Mouse (Mus musculus): Measurements from ENCODE around the gene Pkdcc. TPM values are rescaled to one million over a fixed set of nuclear protein-coding genes. Genes with fewer than 3 reads are reported as not detected.

The Pkdcc gene
- not detected in 2 replicates for polyA plus RNA-seq (2012)

DNA sequence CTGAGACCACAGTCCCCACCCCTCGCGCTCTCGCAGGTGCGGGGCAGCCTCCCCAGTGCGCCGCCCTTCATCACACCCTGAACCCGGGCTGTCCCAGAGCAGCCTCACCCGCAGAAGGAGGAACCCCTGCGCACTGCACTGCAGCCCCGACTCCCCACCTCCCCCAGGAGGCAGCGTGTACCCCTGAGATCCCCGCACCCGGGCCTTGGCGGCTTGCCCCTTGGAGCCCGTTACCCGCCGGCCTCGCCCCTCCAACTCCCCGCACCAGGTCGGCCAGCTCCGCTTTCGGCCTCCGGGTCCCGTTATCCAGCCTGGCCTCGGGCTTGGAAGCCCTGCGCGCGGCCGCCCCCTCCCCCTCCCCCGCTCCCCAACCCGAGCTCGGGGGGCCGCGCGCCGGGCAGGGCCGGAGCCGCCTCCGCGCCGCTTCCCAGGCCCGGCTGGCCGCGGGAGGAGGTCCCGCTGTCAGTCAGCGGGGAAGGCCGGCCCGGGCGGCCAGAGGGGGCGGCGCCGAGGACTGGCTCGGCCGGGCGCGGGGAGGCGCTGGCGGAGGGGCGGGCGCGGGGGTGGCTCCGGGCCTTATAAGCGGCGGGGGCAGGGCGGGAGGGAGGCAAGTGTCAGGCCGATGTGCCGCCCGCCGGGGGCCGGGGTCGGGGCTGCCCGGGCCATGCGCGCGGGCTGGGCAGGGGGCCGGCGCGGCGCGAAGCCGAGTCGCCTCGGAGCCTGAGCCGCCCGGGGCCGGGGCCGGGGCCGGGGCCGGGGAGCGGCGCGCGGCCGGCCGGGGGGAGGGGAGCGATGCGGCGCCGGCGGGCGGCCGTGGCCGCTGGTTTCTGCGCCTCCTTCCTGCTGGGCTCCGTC lies at the start of gene Pkdcc:
Pkdcc (plus strand) TSS at position 619 of the 855 bp plus-strand sequence.
- no peak for TF ChIP-seq GATA1 (IDR thresholded peaks at IDR 0.05; ENCODE audit: low read length)

- TF ChIP-seq GATA1 (IDR thresholded peaks at IDR 0.05; ENCODE audit: low read length), result no peak
These were observed 48.9 kb upstream of the Pkdcc start for GRCm38 (mm10) chr17:83166195-83166594.

DNA sequence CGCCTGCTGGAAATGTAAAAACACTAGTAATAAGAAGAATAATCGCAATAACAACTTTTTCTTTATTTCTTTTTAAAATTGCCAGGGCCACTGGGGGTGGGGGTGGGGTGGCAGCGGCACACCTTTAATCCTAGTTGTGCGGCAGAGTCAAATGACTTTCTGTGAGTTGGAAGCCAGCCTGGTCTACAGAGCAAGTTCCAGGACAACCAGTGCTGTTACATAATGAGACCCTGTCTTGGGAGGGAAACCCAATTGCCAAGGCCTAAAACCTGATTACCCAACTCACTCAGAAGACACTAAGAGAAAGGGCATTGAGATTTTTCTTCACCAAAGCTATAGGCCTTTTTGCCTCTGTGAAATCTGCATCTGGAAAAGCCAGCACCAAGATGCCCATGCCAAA lies 38.9 kb upstream of the Pkdcc start:
- no peak for TF ChIP-seq GATA1 (IDR thresholded peaks at IDR 0.05; ENCODE audit: low read length)

GRCm38 (mm10) chr17:83178483-83179150 lies 36.5 kb upstream of the Pkdcc start:
- TF ChIP-seq GATA1 (IDR thresholded peaks at IDR 0.05; ENCODE audit: low read length), result no peak

GRCm38 (mm10) chr17:83179151-83179531 lies 36.0 kb upstream of the Pkdcc start:
- no peak for TF ChIP-seq GATA1 (IDR thresholded peaks at IDR 0.05; ENCODE audit: low read length)

- no peak for TF ChIP-seq GATA1 (IDR thresholded peaks at IDR 0.05; ENCODE audit: low read length)
These were observed 35.5 kb upstream of the Pkdcc start for GRCm38 (mm10) chr17:83179569-83179968.

DNA sequence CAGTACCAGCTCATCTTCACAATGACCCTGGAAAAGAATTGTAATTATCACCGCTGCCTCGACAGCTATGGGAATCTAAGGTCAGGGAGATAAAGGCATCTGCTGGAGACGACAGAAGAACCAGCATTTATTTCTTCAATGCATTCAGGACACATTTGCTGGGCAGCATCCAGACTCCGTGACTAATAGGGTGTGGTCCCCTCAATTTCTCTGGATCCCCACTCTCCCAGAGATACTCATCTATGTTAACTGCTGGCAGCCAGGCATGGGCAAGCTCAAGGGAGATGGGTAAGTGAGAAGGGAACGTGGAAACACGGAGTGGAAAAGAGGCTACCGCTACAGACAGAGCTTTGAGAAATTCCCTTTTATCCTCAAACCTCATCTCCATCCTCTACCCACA lies 34.0 kb upstream of the Pkdcc start:
- TF ChIP-seq GATA1 (IDR thresholded peaks at IDR 0.05; ENCODE audit: low read length), result no peak

GRCm38 (mm10) chr17:83181592-83181991 lies 33.5 kb upstream of the Pkdcc start:
- no peak for TF ChIP-seq GATA1 (IDR thresholded peaks at IDR 0.05; ENCODE audit: low read length)

DNA sequence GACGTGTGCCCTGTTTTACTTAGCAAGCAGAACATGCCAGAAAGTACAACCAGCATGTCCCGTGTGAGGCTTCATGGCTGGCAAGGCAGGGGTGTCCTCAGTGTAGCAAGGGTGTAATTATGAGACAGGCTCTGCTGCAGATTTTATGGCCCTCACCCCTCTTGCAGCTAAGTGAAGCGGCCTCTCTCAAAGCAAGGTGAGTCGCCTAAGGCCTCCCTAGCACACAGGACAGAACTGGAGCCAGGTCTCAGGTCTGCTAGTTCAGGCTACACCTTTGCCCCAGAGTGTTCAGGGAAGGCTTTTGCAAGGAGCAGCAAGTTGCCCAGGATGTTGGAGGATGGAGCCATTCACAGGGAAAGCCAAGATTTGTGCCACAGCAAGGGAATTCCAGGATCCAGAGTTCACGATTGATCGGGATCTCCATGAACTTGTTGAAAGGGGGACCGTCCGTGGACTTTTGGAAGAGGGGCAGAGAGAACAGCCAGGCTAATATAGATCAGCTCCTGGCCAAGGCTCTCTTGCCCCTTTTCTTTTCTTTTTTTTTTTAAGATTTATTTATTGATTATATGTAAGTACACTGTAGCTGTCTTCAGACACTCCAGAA lies 32.9 kb upstream of the Pkdcc start:
- no peak for TF ChIP-seq GATA1 (IDR thresholded peaks at IDR 0.05; ENCODE audit: low read length)

DNA sequence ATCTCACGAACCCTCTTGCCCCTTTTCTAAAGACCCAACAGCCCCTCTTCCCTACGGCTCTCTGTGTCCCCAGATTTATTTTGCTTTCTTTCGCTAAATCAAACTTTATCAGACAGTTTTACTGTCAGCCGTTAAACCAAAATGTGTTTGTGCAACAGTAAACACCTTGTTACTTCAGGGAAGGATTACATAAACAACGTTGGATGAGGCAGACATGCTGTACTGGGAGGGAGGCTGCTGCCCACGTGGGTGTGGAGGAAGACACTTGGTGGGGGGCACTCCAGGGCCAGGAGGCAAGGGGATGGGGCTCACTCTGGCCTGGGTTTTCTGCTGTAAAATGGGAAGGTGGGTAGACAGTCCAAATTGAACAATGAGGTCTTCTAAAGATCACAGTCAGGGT lies 32.3 kb upstream of the Pkdcc start:
- no peak for TF ChIP-seq GATA1 (IDR thresholded peaks at IDR 0.05; ENCODE audit: low read length)

DNA sequence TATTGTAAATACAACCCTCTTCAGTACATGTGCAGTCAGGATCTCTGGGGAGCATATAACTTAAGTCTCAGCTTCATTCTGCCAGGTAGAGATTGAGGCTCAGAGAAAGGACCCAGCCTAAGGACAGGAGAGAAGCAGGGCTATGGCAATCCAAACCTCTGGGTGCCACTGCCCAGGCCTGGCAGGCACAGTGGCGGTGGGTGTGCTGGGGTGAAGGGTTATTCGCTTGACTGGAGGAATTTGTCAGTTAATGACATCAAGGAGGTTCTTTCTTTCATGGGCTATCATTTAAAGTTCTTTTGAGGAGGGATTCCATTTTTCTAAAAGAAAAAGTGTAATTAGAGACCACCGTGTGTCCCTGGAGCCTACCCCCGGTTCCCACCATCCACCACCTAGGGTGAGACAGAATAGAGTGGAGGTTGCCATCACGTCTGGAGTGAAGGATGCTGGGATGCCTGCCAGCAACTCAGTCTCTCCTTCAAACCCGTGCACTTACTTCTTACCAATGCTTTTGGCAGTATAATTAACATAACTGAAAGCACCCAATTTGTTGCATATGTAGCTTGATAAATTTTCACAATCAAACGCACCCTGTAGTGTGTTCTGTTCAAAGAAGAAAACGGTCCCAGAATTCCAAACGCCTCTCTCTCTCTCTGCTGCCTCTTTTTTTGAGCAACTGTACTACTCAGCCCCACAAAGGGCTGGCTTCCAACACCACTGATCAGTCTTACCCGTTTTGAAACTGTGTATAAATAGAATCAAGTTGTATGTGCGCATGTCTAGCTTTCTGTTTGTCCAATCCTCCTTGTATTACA lies 27.1 kb upstream of the Pkdcc start:
- TF ChIP-seq GATA1 (IDR thresholded peaks at IDR 0.05; ENCODE audit: low read length), result no peak

DNA sequence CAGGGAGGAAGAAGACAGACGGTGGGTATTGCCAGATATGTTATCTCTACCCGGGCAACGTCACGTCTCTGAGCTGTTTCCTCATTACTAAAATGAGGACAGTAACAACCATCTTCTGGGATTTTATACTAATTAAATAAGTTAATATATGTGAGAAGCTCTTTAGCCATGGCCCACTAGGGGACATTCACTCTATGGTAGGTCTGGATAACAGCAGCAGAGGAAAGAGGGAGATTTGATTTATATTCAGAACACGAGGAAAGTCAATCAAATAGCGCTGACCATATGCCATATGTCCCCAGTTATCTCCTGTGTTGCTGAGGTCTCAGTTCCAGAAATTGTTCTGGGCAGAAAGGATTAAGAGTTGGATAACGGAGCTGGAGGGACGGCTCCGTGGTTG lies 24.3 kb upstream of the Pkdcc start:
- no peak for TF ChIP-seq GATA1 (IDR thresholded peaks at IDR 0.05; ENCODE audit: low read length)

- TF ChIP-seq GATA1 (IDR thresholded peaks at IDR 0.05; ENCODE audit: low read length), result no peak
These were observed 20.6 kb upstream of the Pkdcc start for GRCm38 (mm10) chr17:83194491-83194890.

DNA sequence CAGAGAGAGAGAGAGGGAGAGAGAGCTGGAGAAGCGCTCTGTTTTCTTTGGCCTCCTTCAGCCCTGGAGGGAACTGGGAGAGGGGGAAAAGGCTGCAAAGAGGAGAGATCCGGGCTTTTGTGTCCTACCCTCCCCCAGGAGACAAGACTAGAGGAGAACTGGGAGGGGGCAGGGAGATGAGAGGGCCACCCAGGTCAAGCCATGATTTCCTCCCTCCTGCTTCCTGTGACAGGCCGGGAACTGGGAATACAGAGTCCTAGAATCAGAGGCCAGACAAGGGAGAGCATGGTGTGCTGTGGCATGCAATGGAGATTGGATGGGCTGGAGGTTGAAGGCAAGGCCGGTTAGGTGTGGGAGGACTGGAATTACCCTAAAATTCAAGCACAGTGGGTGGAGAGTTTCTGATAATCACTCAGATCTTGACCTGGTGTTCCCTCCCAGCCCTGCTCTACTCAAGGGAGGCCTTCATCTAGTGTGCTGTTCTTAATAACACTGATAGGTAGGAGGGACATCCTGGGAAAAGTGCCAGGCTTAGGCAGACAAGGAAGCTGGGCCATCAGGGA lies 17.6 kb upstream of the Pkdcc start:
- TF ChIP-seq GATA1 (IDR thresholded peaks at IDR 0.05; ENCODE audit: low read length), result no peak

- no peak for TF ChIP-seq GATA1 (IDR thresholded peaks at IDR 0.05; ENCODE audit: low read length)
These were observed 14.6 kb upstream of the Pkdcc start for GRCm38 (mm10) chr17:83200469-83200868.

Measured in G1E-ER4 (cell line).